Mouse (Mus musculus) brain, embryonic 18.5 days (tissue): Measurements from ENCODE around the gene Mrpl22.
"Not testable (repeated sequence)": the region's sequence is repeated elsewhere in the genome, so short reads cannot be mapped to it uniquely, and the experiment has no call there.

Experiments
- DNase-seq: peaks from one replicate; pipeline ENCODE4 v3.0.0-alpha.2; 2012; ENCODE audit warnings: low read depth, low spot score

Gene Mrpl22

GRCm38 (mm10) chr11:58226425-58226824 is 55.0 kb downstream of the Mrpl22 start:
- no peak for DNase-seq

DNA sequence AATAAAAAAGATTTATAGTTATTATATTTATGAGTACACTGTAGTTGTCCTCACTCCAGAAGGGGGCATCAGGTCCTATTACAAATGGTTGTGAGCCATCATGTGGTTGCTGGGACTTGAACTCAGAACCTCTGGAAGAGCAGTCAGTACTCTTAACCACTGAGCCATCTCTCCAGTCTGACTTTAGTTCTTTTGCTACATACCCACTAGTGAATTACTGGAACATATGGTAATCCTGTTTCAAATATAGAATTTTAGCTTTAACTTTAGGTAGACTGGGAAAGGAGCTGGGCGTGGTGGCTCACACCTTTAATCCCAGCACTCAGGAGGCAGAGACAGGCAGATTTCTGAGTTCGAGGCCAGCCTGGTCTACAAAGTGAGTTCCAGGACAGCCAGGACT is 56.6 kb downstream of the Mrpl22 start:
- not testable (repeated sequence) for DNase-seq
